Mouse (Mus musculus) ES-E14 (cell line): ENCODE data around the gene Abcg1.

ENCODE experiments used
- HCFC1 ChIP-seq: IDR thresholded peaks from 2 replicates; pipeline ENCODE4 v1.6.1; 2012; ENCODE audit warnings: low read length, inconsistent platforms, borderline replicate concordance; ENCODE audit not compliant: insufficient read depth
- ZNF384 ChIP-seq: IDR thresholded peaks from 2 replicates; pipeline ENCODE4 v1.6.1; 2012; ENCODE audit warnings: low read depth, low read length, inconsistent platforms

DNA sequence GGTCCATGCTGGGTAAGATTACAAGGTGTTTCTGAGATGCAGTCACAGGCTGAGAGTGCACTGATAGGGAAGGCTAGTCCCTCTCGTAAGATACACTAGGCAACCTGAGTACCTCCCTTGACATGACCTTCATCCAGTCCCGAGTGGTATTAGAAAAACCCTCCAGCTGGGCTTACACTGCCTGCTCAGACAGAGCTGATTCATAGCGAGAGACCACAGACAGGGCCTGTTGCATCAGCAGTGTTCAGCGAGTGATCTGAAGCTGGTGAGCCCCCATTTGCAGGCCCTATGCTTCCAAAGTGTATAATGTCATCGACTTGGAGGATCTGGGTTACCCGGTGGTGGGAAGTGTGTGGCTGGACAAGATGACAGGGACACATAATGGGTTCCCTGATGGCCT, 107.7 kb downstream of the Abcg1 start, which contains the start of gene Tff1:
- TF ChIP-seq HCFC1 = no peak
- no peak for TF ChIP-seq ZNF384
